Mouse (Mus musculus): Measurements from ENCODE around the gene Gm38392. TPM values are rescaled to one million over a fixed set of nuclear protein-coding genes. Genes with fewer than 3 reads are reported as not detected.

The Gm38392 gene
- total and polyA plus RNA-seq, 2 experiments from 2014 or later: 0.24 TPM; not detected in 1

DNA sequence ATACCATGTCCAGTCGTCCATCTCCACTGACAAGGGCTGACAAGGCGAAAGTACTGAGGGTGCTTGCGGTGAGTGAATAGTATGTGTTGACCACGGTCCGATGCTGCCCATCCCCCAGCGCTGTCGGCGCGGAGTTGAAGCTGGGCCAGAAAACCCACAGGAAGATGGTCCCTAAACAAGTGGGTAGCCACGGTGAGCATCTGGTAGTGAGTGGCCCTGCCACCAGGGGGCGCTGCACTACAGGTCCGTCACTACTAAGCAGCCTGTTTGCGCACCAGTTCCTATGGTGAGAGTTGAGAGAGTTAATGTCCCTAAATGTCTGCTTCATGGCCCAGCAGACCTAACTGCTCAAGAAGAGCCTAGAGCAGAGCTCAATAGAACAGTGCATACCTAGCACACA lies 41.2 kb downstream of the Gm38392 start:
- Histone ChIP-seq H3K4me3 (ENCODE audit: low read length) (no peak overlapping the region), H3K4me2 (ENCODE audit: low read depth, low read length) (no peak overlapping the region), H3K9me3 (ENCODE audit: low read length) (no peaks in the 10 kb centered on the region), H3K36me3 (ENCODE audit: insufficient read depth, low read length) (no peaks in the 10 kb centered on the region), H3K27ac (no peak overlapping the region), H3K9ac (replicated peaks; ENCODE audit: low read length) (no peak overlapping the region), H3K27me3 (ENCODE audit: insufficient read depth, low read length) (no peaks in the 10 kb centered on the region; the same call in 1 of the 2 replicates), H3K4me1 (ENCODE audit: insufficient read depth, low read length) (peaks cover 3% of the 10 kb centered on the region; the same call in 1 of the 2 replicates)
- ATAC-seq (no peak), DNase-seq (ENCODE audit: low spot score) (peak; percentile 78)
- peak; percentile 93 for TF ChIP-seq CTCF (IDR thresholded peaks at IDR 0.05; ENCODE audit: low read depth)
- WGBS: 14% methylated on average over 13 of the region's 13 CpGs

DNA sequence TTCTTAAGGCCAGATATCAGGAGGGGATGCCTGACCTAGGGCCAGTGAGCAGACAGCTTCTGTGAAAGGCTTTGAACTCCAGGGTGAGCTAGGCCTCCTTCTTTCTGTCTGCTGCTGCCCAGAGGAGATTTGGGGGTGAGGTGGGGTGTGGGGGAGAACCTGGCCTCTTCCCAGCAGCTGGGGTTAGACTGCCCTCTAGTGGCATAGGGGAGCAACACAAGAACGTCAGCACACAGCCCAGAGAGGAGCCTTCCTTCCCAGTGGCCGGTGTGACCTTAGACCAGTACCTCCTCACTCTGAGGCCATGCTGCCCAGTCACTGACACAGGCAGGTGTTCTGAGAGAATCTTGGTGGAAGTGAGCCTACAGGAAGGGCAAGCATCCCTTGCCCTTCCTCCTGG lies 42.9 kb downstream of the Gm38392 start:
- no peak overlapping the region for H3K27ac ChIP-seq
- no peak overlapping the region for H3K9ac ChIP-seq (replicated peaks; ENCODE audit: low read length)
- WGBS: 6% methylated on average over 2 of the region's 2 CpGs
- peaks cover 7% of the 10 kb centered on the region; the same call in 1 of the 2 replicates for H3K4me1 ChIP-seq (ENCODE audit: insufficient read depth, low read length)
- no peaks in the 10 kb centered on the region for H3K9me3 ChIP-seq (ENCODE audit: low read length)
- no peaks in the 10 kb centered on the region; the same call in 1 of the 2 replicates for H3K27me3 ChIP-seq (ENCODE audit: insufficient read depth, low read length)
- no peak overlapping the region for H3K4me3 ChIP-seq (ENCODE audit: low read length)
- no peak overlapping the region for H3K4me2 ChIP-seq (ENCODE audit: low read depth, low read length)
- H3K36me3 ChIP-seq (ENCODE audit: insufficient read depth, low read length): no peaks in the 10 kb centered on the region
- peak; percentile 75 for DNase-seq (ENCODE audit: low spot score)
- TF ChIP-seq CTCF (IDR thresholded peaks at IDR 0.05; ENCODE audit: low read depth): peak; percentile 96
- ATAC-seq: no peak

DNA sequence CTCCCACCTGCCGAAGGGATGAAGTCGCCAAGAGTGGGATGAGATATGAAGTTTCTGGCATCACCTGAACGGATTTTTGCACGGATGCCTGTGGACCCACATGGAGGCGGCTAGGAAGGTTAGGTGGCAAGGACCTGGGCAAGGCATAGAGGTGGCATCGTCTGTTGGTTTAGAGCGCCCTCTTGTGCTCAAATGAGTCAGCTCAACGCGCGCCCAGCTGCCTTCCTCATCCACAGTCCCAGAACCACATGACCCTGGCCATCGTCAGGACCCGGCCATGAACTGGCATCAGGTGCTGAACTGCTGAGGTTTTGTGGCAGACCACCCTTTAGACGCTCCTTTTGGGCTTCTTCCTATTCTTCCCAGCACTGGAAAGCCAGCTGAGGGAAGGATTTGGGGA lies 44.5 kb downstream of the Gm38392 start:
- peak; percentile 96 for TF ChIP-seq CTCF (IDR thresholded peaks at IDR 0.05; ENCODE audit: low read depth)
- Histone ChIP-seq H3K9me3 (ENCODE audit: low read length) (no peaks in the 10 kb centered on the region), H3K27me3 (ENCODE audit: insufficient read depth, low read length) (no peaks in the 10 kb centered on the region; the same call in 1 of the 2 replicates), H3K4me1 (ENCODE audit: insufficient read depth, low read length) (peaks cover 21% of the 10 kb centered on the region), H3K36me3 (ENCODE audit: insufficient read depth, low read length) (no peaks in the 10 kb centered on the region), H3K9ac (replicated peaks; ENCODE audit: low read length) (0 out of 2 replicates have a peak overlapping the region, but pooled peaks have one; percentile 13), H3K4me3 (ENCODE audit: low read length) (no peak overlapping the region), H3K4me2 (ENCODE audit: low read depth, low read length) (peak overlapping the region; percentile 23; the same call in 1 of the 2 replicates), H3K27ac (peak overlapping the region; percentile 82)
- ATAC-seq (peak; percentile 62), DNase-seq (ENCODE audit: low spot score) (peak; percentile 92)
- under 1% methylated on average over 13 of the region's 13 CpGs for WGBS

DNA sequence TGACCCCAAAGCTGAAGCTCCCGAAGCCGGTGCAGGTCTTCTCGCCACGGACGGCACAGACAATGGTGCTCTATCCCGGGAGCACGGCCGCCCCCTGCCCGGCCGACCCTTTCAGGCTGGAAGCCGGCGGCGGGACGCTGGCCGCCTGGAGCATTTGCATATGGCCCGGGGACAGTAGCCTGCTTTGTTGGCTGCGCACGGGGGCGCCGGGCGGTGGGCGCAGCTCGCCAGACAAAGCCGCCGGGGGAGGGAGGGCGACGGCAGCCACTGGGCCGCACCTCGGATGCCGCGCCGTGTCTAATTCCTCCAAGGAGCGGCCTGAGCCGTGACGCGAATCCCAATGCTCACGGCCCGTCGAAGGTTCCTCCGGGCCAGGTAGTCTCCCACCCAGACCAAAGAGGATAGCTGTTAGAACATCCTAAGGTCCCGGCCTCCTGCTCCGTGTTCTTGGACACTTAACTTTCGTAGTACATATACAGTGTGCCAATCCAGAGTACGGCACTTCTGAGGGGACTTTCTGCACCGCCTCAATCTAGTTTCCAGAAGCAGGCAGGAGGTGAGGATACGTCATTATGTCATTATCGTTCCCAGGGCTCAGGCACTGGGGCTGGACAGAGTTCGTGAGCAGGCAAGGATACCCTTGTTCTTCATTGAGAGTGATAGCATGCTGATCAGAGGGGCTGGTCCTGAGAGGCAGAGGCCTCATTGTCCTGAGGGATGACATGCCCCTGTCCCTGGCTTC lies 45.8 kb downstream of the Gm38392 start:
- ATAC-seq (peak; percentile 19; the same call in 1 of the 2 replicates), DNase-seq (ENCODE audit: low spot score) (peak; percentile 74)
- no peaks in the 10 kb centered on the region for H3K36me3 ChIP-seq (ENCODE audit: insufficient read depth, low read length)
- H3K9me3 ChIP-seq (ENCODE audit: low read length): no peaks in the 10 kb centered on the region
- TF ChIP-seq CTCF (IDR thresholded peaks at IDR 0.05; ENCODE audit: low read depth): no peak
- peaks cover 32% of the 10 kb centered on the region for H3K4me1 ChIP-seq (ENCODE audit: insufficient read depth, low read length)
- peak overlapping the region; percentile 41 for H3K4me2 ChIP-seq (ENCODE audit: low read depth, low read length)
- H3K9ac ChIP-seq (replicated peaks; ENCODE audit: low read length): 0 out of 2 replicates have a peak overlapping the region, but pooled peaks have one; percentile 33
- 0 out of 2 replicates have a peak overlapping the region, but pooled peaks have one; percentile 7 for H3K4me3 ChIP-seq (ENCODE audit: low read length)
- H3K27me3 ChIP-seq (ENCODE audit: insufficient read depth, low read length): no peaks in the 10 kb centered on the region; the same call in 1 of the 2 replicates
- peak overlapping the region; percentile 82 for H3K27ac ChIP-seq
- WGBS: 7% methylated on average over 42 of the region's 48 CpGs

DNA sequence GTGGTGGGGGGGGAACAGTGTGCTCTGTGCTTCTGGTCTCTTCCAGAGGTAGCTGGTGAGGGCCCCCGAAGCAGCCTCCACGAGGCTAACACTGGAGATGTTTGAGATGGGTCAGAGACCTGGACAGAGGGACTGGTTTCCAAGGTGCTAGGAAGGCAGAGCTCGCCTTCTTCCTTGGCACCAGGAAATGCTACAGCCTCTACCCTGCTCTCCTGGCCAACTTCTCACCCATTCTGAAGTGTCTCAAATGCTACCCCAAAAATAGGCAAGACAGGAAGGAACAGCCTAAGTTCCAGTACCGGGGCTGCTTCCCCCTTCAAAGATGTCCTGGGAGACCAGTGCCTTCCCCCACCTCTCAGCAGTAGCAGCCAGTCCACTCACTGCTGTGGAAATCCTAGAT lies 47.6 kb downstream of the Gm38392 start:
- Histone ChIP-seq H3K9me3 (ENCODE audit: low read length) (no peaks in the 10 kb centered on the region), H3K4me2 (ENCODE audit: low read depth, low read length) (no peak overlapping the region), H3K4me3 (ENCODE audit: low read length) (no peak overlapping the region), H3K27ac (peak overlapping the region; percentile 82), H3K36me3 (ENCODE audit: insufficient read depth, low read length) (no peaks in the 10 kb centered on the region), H3K4me1 (ENCODE audit: insufficient read depth, low read length) (peaks cover 32% of the 10 kb centered on the region), H3K27me3 (ENCODE audit: insufficient read depth, low read length) (no peaks in the 10 kb centered on the region; the same call in 1 of the 2 replicates), H3K9ac (replicated peaks; ENCODE audit: low read length) (no peak overlapping the region)
- 40% methylated on average over 4 of the region's 4 CpGs for WGBS
- TF ChIP-seq CTCF (IDR thresholded peaks at IDR 0.05; ENCODE audit: low read depth): no peak
- ATAC-seq: no peak
- DNase-seq (ENCODE audit: low spot score): no peak

DNA sequence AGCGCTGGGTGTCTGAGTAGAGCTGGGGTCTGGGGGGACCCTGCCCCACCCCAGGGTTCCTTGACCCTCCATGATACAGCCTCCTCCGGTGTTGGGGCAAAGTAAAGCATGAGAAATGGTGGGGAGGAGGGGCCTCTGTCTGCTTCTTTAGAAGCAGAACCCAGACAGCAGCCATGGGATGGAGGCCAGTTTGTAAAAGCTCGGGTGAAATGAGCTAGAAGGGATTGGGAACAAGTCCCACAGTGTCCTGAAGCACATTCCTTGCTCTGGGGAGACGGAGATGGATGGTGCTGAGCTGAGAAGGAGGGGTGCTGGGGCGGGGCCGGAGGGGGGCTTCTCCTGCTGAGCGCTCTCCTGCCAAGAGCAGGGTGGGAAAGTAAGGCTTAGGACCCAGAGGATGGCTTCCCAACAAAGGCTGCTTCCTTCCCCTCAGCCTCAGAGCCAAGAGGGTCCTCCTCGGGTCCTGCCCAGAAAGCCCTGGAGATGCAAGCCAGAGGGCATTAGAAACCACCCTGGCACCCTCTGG lies 48.1 kb downstream of the Gm38392 start:
- H3K27me3 ChIP-seq (ENCODE audit: insufficient read depth, low read length): no peaks in the 10 kb centered on the region; the same call in 1 of the 2 replicates
- peak; percentile 82 for ATAC-seq
- 19% methylated on average over 8 of the region's 8 CpGs for WGBS
- no peak overlapping the region for H3K4me3 ChIP-seq (ENCODE audit: low read length)
- peak overlapping the region; percentile 82 for H3K27ac ChIP-seq
- TF ChIP-seq CTCF (IDR thresholded peaks at IDR 0.05; ENCODE audit: low read depth): no peak
- DNase-seq (ENCODE audit: low spot score): peak; percentile 86
- H3K36me3 ChIP-seq (ENCODE audit: insufficient read depth, low read length): no peaks in the 10 kb centered on the region
- H3K4me1 ChIP-seq (ENCODE audit: insufficient read depth, low read length): peaks cover 34% of the 10 kb centered on the region
- H3K9me3 ChIP-seq (ENCODE audit: low read length): no peaks in the 10 kb centered on the region
- 0 out of 2 replicates have a peak overlapping the region, but pooled peaks have one; percentile 7 for H3K4me2 ChIP-seq (ENCODE audit: low read depth, low read length)
- H3K9ac ChIP-seq (replicated peaks; ENCODE audit: low read length): no peak overlapping the region
